Mouse (Mus musculus): ENCODE data around the gene C130026I21Rik.

GRCm38 (mm10) chr1:84951566-84951965, 318.8 kb downstream of the C130026I21Rik start:
- TF ChIP-seq POLR2A (IDR thresholded peaks at IDR 0.05; ENCODE audit: control insufficient read depth, extremely low read depth, insufficient read depth, low read length, poor library complexity): no peak
- no peak for TF ChIP-seq CTCF (IDR thresholded peaks at IDR 0.05; ENCODE audit: borderline replicate concordance, control insufficient read depth, extremely low read depth, insufficient read depth, low read length, poor library complexity)

Data from thymus, adult 2 months (tissue).